Mouse (Mus musculus) embryonic facial prominence, embryonic 11.5 days (tissue): Measurements from ENCODE around the gene Plekhg4. TPM values are rescaled to one million over a fixed set of nuclear protein-coding genes. Genes with fewer than 3 reads are reported as not detected.

Experiments used
- ATAC-seq: fragments of 200-750 bp; cut with Nextera tagmentation; replicated peaks from 2 replicates; pipeline ENCODE4 v1.8.0; 2017; ENCODE audit warnings: low read depth; ENCODE audit not compliant: insufficient number of reproducible peaks, low FRiP score, low TSS enrichment
- DNase-seq: peaks from one replicate; pipeline ENCODE4 v3.0.0-alpha.2; 2015; ENCODE audit warnings: low spot score
- H3K27ac ChIP-seq: fragments of 300-500 bp; sonication (generic); replicated peaks from 2 replicates; pipeline ENCODE4 v1.5.1; 2014; ENCODE audit warnings: mild to moderate bottlenecking, low read depth, low read length, control low read depth
- H3K27me3 ChIP-seq: fragments of 300-500 bp; sonication (generic); 2 replicates; pipeline ENCODE4 v1.6.1; 2014; ENCODE audit warnings: mild to moderate bottlenecking, low read length, moderate library complexity, mixed read lengths; ENCODE audit not compliant: control insufficient read depth, insufficient read depth
- H3K36me3 ChIP-seq: fragments of 300-500 bp; sonication (generic); replicated peaks from 2 replicates; pipeline ENCODE4 v1.6.1; 2014; ENCODE audit warnings: low read depth, mild to moderate bottlenecking, low read length, moderate library complexity, mixed read lengths; ENCODE audit not compliant: control insufficient read depth, insufficient read depth
- H3K4me1 ChIP-seq: fragments of 300-500 bp; sonication (generic); 2 replicates; pipeline ENCODE4 v1.6.1; 2014; ENCODE audit warnings: low read length, mixed read lengths; ENCODE audit not compliant: control insufficient read depth, insufficient read depth
- H3K4me2 ChIP-seq: fragments of 300-500 bp; sonication (generic); 2 replicates; pipeline ENCODE4 v1.6.1; 2014; ENCODE audit warnings: low read depth, mild to moderate bottlenecking, control low read depth, low read length, moderate library complexity
- H3K4me3 ChIP-seq: fragments of 300-500 bp; sonication (generic); 2 replicates; pipeline ENCODE4 v1.5.1; 2014; ENCODE audit warnings: low read depth, low read length, control low read depth
- H3K9ac ChIP-seq: fragments of 300-500 bp; sonication (generic); replicated peaks from 2 replicates; pipeline ENCODE4 v1.6.1; 2014; ENCODE audit warnings: mild to moderate bottlenecking, control low read depth, low read length
- H3K9me3 ChIP-seq: fragments of 300-500 bp; sonication (generic); replicated peaks from 2 replicates; pipeline ENCODE4 v1.6.1; 2016; ENCODE audit warnings: mild to moderate bottlenecking, low read length, inconsistent platforms, mixed read lengths; ENCODE audit not compliant: control insufficient read depth
- WGBS: fragments of 180-500 bp; shearing (Covaris S2); extraction: QIAGEN DNeasy Blood & Tissue Kit; methylation state at CpG from one replicate; pipeline ENCODE4 v1.1.7; 2014; 5-methylcytosine and 5-hydroxymethylcytosine counted together
- polyA plus RNA-seq: library from polyadenylated mRNA; unstranded; fragments of >200 nt; fragmentation: Nextera tagmentation; extraction: Ambion mirVana; gene quantifications from 2 replicates; pipeline ENCODE4 v1.2.1, GENCODE M21; 2014

The Plekhg4 gene
- polyA plus RNA-seq, 1 experiment from 2014 or later = 0.29 TPM

DNA sequence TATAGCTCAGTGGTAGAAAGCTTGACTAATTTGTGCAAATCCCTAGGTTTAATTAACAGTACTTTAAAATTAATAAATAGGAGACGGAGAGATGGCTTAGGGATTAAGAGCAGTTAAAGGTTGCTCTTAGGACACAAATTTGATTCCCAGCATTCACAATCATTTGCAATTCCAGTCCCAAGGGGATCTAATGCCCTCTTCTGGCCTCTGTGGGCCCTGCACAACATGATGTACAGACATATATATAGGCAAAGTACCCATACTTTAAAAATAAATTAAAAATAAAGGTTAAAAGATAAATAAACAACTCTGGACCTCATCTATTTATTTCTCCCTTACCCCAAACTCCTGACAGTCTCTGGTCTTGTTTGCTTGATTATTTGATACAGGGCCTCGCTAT, 45.9 kb downstream of the Plekhg4 start:
- 73% methylated on average over 2 of the region's 2 CpGs for WGBS
- no peaks in the 10 kb centered on the region for H3K9me3 ChIP-seq
- no peaks in the 10 kb centered on the region for H3K4me1 ChIP-seq
- DNase-seq = no peak
- H3K4me2 ChIP-seq = no peak overlapping the region
- H3K27ac ChIP-seq = no peak overlapping the region
- H3K27me3 ChIP-seq = no peaks in the 10 kb centered on the region
- ATAC-seq = no peak
- H3K36me3 ChIP-seq = no peaks in the 10 kb centered on the region
- H3K4me3 ChIP-seq = no peak overlapping the region
- no peak overlapping the region for H3K9ac ChIP-seq

- Histone ChIP-seq H3K9me3 (no peaks in the 10 kb centered on the region), H3K36me3 (no peaks in the 10 kb centered on the region), H3K4me2 (no peak overlapping the region), H3K4me1 (no peaks in the 10 kb centered on the region), H3K9ac (no peak overlapping the region), H3K27ac (no peak overlapping the region), H3K4me3 (no peak overlapping the region), H3K27me3 (no peaks in the 10 kb centered on the region)
- WGBS = 89% methylated on average over 4 of the region's 4 CpGs
- DNase-seq = no peak
- ATAC-seq = no peak
These were observed 46.7 kb downstream of the Plekhg4 start for GRCm38 (mm10) chr8:105419800-105420199.

- H3K9me3 ChIP-seq = no peaks in the 10 kb centered on the region
- H3K27me3 ChIP-seq = no peaks in the 10 kb centered on the region
- no peaks in the 10 kb centered on the region for H3K4me1 ChIP-seq
- DNase-seq (no peak), ATAC-seq (no peak)
- H3K9ac ChIP-seq = no peak overlapping the region
- no peaks in the 10 kb centered on the region for H3K36me3 ChIP-seq
- H3K27ac ChIP-seq = no peak overlapping the region
- WGBS = 77% methylated on average over 1 of the region's 1 CpGs
- no peak overlapping the region for H3K4me2 ChIP-seq
- H3K4me3 ChIP-seq = no peak overlapping the region
These were observed 48.9 kb downstream of the Plekhg4 start for GRCm38 (mm10) chr8:105422006-105422405.

DNA sequence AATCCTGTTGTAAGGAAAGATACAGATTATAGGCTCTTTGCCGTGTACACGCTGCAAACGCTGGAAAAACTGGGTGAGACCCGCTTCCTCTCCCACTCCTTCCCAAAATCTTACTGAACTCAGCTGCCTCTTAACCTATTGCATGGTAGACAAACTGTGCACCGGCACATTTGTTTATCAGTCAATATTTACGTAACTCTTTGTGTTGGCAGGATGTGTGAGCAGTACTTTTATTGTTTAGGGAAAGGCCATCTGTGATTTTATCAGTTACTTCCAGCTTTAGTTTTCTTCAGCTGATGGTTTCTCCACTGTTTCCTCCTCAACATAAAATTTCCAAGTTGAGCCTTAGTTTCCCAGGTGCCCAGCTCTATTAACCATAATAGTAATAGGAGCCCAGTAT, 53.8 kb downstream of the Plekhg4 start:
- H3K4me1 ChIP-seq = no peaks in the 10 kb centered on the region
- no peak overlapping the region for H3K4me2 ChIP-seq
- no peaks in the 10 kb centered on the region for H3K9me3 ChIP-seq
- WGBS = 74% methylated on average over 6 of the region's 6 CpGs
- H3K27me3 ChIP-seq = no peaks in the 10 kb centered on the region
- no peak overlapping the region for H3K27ac ChIP-seq
- H3K36me3 ChIP-seq = no peaks in the 10 kb centered on the region
- H3K9ac ChIP-seq = no peak overlapping the region
- H3K4me3 ChIP-seq = no peak overlapping the region
- no peak for DNase-seq
- ATAC-seq = no peak

- DNase-seq = no peak
- Histone ChIP-seq H3K36me3 (no peaks in the 10 kb centered on the region), H3K4me2 (no peak overlapping the region), H3K9me3 (no peaks in the 10 kb centered on the region), H3K4me1 (no peaks in the 10 kb centered on the region; the same call in 1 of the 2 replicates), H3K27ac (no peak overlapping the region), H3K9ac (no peak overlapping the region), H3K27me3 (no peaks in the 10 kb centered on the region), H3K4me3 (no peak overlapping the region)
- no peak for ATAC-seq
- 48% methylated on average over 7 of the region's 7 CpGs for WGBS
These were observed 58.9 kb downstream of the Plekhg4 start for GRCm38 (mm10) chr8:105431743-105432515.

Other genes starting within 250 kb of the Plekhg4 start
- not detected in 2 replicates for gene Ces4a, start 241.5 kb upstream of the Plekhg4 start, polyA plus RNA-seq
- gene Cbfb, start 202.6 kb upstream of the Plekhg4 start, polyA plus RNA-seq = 119 and 139 TPM in 2 replicates
- gene D230025D16Rik, start 148.1 kb upstream of the Plekhg4 start, polyA plus RNA-seq = 30.8 and 31.5 TPM in 2 replicates
- 2.3 and 3.3 TPM in 2 replicates for gene B3gnt9, start 118.1 kb upstream of the Plekhg4 start, polyA plus RNA-seq
- 14.0 and 16.6 TPM in 2 replicates for gene Tradd, start 108.7 kb upstream of the Plekhg4 start, polyA plus RNA-seq
- gene Fbxl8, start 108.6 kb upstream of the Plekhg4 start, polyA plus RNA-seq = 1.2 and 2.0 TPM in 2 replicates
- gene Hsf4, start 103.5 kb upstream of the Plekhg4 start, polyA plus RNA-seq = 0.13 TPM in 1 of 2 replicates, not detected in the other
- 0.84 and 1.2 TPM in 2 replicates for gene Nol3, start 97.1 kb upstream of the Plekhg4 start, polyA plus RNA-seq
- 23.6 and 25.2 TPM in 2 replicates for gene 4931428F04Rik, start 83.4 kb upstream of the Plekhg4 start, polyA plus RNA-seq
- 7.2 and 8.2 TPM in 2 replicates for gene Exoc3l, start 77.2 kb upstream of the Plekhg4 start, polyA plus RNA-seq
- gene E2f4, start 75.6 kb upstream of the Plekhg4 start, polyA plus RNA-seq = 103 and 110 TPM in 2 replicates
- gene Elmo3, start 67.7 kb upstream of the Plekhg4 start, polyA plus RNA-seq = 2.8 and 3.3 TPM in 2 replicates
- 0.83 and 0.98 TPM in 2 replicates for gene Lrrc29, start 47.0 kb upstream of the Plekhg4 start, polyA plus RNA-seq
- gene Tmem208, start 46.9 kb upstream of the Plekhg4 start, polyA plus RNA-seq = 91.7 and 99.6 TPM in 2 replicates
- gene Fhod1, start 25.3 kb upstream of the Plekhg4 start, polyA plus RNA-seq = 1.8 and 2.6 TPM in 2 replicates
- 3.8 and 4.0 TPM in 2 replicates for gene Slc9a5, start 24.4 kb upstream of the Plekhg4 start, polyA plus RNA-seq
- gene Kctd19, start 40.2 kb downstream of the Plekhg4 start, polyA plus RNA-seq = not detected in 2 replicates
- 0.39 and 0.49 TPM in 2 replicates for gene Lrrc36, start 40.3 kb downstream of the Plekhg4 start, polyA plus RNA-seq
- 49.5 and 59.1 TPM in 2 replicates for gene Tppp3, start 98.3 kb downstream of the Plekhg4 start, polyA plus RNA-seq
- gene Zdhhc1, start 123.6 kb downstream of the Plekhg4 start, polyA plus RNA-seq = 15.0 and 17.9 TPM in 2 replicates
- 11.9 and 12.6 TPM in 2 replicates for gene Hsd11b2, start 145.5 kb downstream of the Plekhg4 start, polyA plus RNA-seq
- gene Atp6v0d1, start 192.8 kb downstream of the Plekhg4 start, polyA plus RNA-seq = 89.8 and 95.5 TPM in 2 replicates
- 7.3 and 8.7 TPM in 2 replicates for gene Ripor1, start 232.0 kb downstream of the Plekhg4 start, polyA plus RNA-seq